Mouse (Mus musculus) retina, adult 2 months (tissue): ENCODE data around the gene Igfbp5.

Experiments
- DNase-seq: peaks from one replicate; pipeline ENCODE4 v3.0.0-alpha.2; 2012; ENCODE audit warnings: low read depth, low spot score

The Igfbp5 gene

GRCm38 (mm10) chr1:72869275-72869674, 5.4 kb downstream of the Igfbp5 start:
- no peak for DNase-seq

- no peak for DNase-seq
Measured at GRCm38 (mm10) chr1:72868429-72869215, 6.1 kb downstream of the Igfbp5 start.

GRCm38 (mm10) chr1:72867346-72867745, 7.3 kb downstream of the Igfbp5 start:
- DNase-seq: no peak

GRCm38 (mm10) chr1:72866417-72866816, 8.3 kb downstream of the Igfbp5 start:
- no peak for DNase-seq

GRCm38 (mm10) chr1:72865900-72866299, 8.8 kb downstream of the Igfbp5 start:
- DNase-seq: peak; percentile 44

GRCm38 (mm10) chr1:72864272-72864671, 10.4 kb downstream of the Igfbp5 start:
- no peak for DNase-seq

- no peak for DNase-seq
Measured at GRCm38 (mm10) chr1:72863692-72864091, 11.0 kb downstream of the Igfbp5 start.

- no peak for DNase-seq
Measured at GRCm38 (mm10) chr1:72862248-72862647, 12.4 kb downstream of the Igfbp5 start.

- no peak for DNase-seq
Measured at GRCm38 (mm10) chr1:72861702-72862101, 13.0 kb downstream of the Igfbp5 start.

GRCm38 (mm10) chr1:72860502-72860901, 14.2 kb downstream of the Igfbp5 start:
- no peak for DNase-seq

GRCm38 (mm10) chr1:72859963-72860362, 14.7 kb downstream of the Igfbp5 start:
- DNase-seq: no peak

GRCm38 (mm10) chr1:72858874-72859273, 15.8 kb downstream of the Igfbp5 start:
- DNase-seq: no peak

GRCm38 (mm10) chr1:72858286-72858685, 16.4 kb downstream of the Igfbp5 start:
- no peak for DNase-seq

GRCm38 (mm10) chr1:72857631-72858030, 17.1 kb downstream of the Igfbp5 start:
- DNase-seq: no peak

- DNase-seq: no peak
Measured at GRCm38 (mm10) chr1:72857142-72857541, 17.5 kb downstream of the Igfbp5 start.

- no peak for DNase-seq
Measured at GRCm38 (mm10) chr1:72856209-72856909, 18.3 kb downstream of the Igfbp5 start.

- DNase-seq: no peak
Measured at GRCm38 (mm10) chr1:72855729-72856128, 19.0 kb downstream of the Igfbp5 start.

GRCm38 (mm10) chr1:72854337-72855237, 20.1 kb downstream of the Igfbp5 start:
- DNase-seq: no peak

- DNase-seq: no peak
Measured at GRCm38 (mm10) chr1:72853759-72854158, 20.9 kb downstream of the Igfbp5 start.

GRCm38 (mm10) chr1:72849037-72849436, 25.6 kb downstream of the Igfbp5 start:
- DNase-seq: no peak

- no peak for DNase-seq
Measured at GRCm38 (mm10) chr1:72847849-72848380, 26.8 kb downstream of the Igfbp5 start.

- no peak for DNase-seq
Measured at GRCm38 (mm10) chr1:72844675-72845074, 30.0 kb downstream of the Igfbp5 start.
